Mouse (Mus musculus) embryonic facial prominence, embryonic 14.5 days (tissue): ENCODE measurements around the gene Ube2q1. TPM values are rescaled to one million over a fixed set of nuclear protein-coding genes. Genes with fewer than 3 reads are reported as not detected.

Source experiments
- ATAC-seq: fragments of 200-750 bp; cut with Nextera tagmentation; 2 replicates; pipeline ENCODE4 v1.8.0; 2017; ENCODE audit warnings: low read depth, moderate number of reproducible peaks, moderate TSS enrichment
- DNase-seq: peaks from one replicate; pipeline ENCODE4 v3.0.0-alpha.2; 2015; ENCODE audit warnings: low spot score
- H3K27ac ChIP-seq: fragments of 300-500 bp; sonication (generic); replicated peaks from 2 replicates; pipeline ENCODE4 v1.5.1; 2014; ENCODE audit warnings: low read depth, mild to moderate bottlenecking, low read length, moderate library complexity
- H3K27me3 ChIP-seq: fragments of 300-500 bp; sonication (generic); replicated peaks from 2 replicates; pipeline ENCODE4 v1.6.1; 2014; ENCODE audit warnings: low read length; ENCODE audit not compliant: control insufficient read depth, insufficient read depth
- H3K36me3 ChIP-seq: fragments of 300-500 bp; sonication (generic); 2 replicates; pipeline ENCODE4 v1.6.1; 2014; ENCODE audit warnings: low read length, mixed read lengths; ENCODE audit not compliant: control insufficient read depth, insufficient read depth
- H3K4me1 ChIP-seq: fragments of 300-500 bp; sonication (generic); 2 replicates; pipeline ENCODE4 v1.6.1; 2014; ENCODE audit warnings: antibody characterized with exemption, low read length; ENCODE audit not compliant: control insufficient read depth, insufficient read depth
- H3K4me2 ChIP-seq: fragments of 300-500 bp; sonication (generic); 2 replicates; pipeline ENCODE4 v1.6.1; 2014; ENCODE audit warnings: low read depth, mild to moderate bottlenecking, low read length, moderate library complexity, mixed read lengths
- H3K4me3 ChIP-seq: fragments of 300-500 bp; sonication (generic); 2 replicates; pipeline ENCODE4 v1.5.1; 2014; ENCODE audit warnings: low read depth, mild to moderate bottlenecking, low read length
- H3K9ac ChIP-seq: fragments of 300-500 bp; sonication (generic); 2 replicates; pipeline ENCODE4 v1.6.1; 2014; ENCODE audit warnings: low read depth, mild to moderate bottlenecking, low read length, moderate library complexity, mixed read lengths
- H3K9me3 ChIP-seq: fragments of 300-500 bp; sonication (generic); 2 replicates; pipeline ENCODE4 v1.6.1; 2016; ENCODE audit warnings: low read length; ENCODE audit not compliant: control insufficient read depth
- WGBS: fragments of 180-500 bp; shearing (Covaris S2); extraction: QIAGEN DNeasy Blood & Tissue Kit; methylation state at CpG from one replicate; pipeline ENCODE4 v1.1.7; 2014; 5-methylcytosine and 5-hydroxymethylcytosine counted together
- polyA plus RNA-seq: library from polyadenylated mRNA; unstranded; fragments of >200 nt; fragmentation: Nextera tagmentation; extraction: Ambion mirVana; gene quantifications from 2 replicates; pipeline ENCODE4 v1.2.1, GENCODE M21; 2014

Gene Ube2q1
- polyA plus RNA-seq, 1 experiment from 2014 or later = 20.4 TPM

GRCm38 (mm10) chr3:89757851-89758250, 15.6 kb upstream of the Ube2q1 start:
- Histone ChIP-seq H3K27ac (no peak overlapping the region), H3K36me3 (no peaks in the 10 kb centered on the region), H3K4me2 (no peak overlapping the region), H3K9me3 (no peaks in the 10 kb centered on the region), H3K9ac (no peak overlapping the region), H3K27me3 (no peaks in the 10 kb centered on the region), H3K4me1 (no peaks in the 10 kb centered on the region), H3K4me3 (no peak overlapping the region)
- ATAC-seq (no peak), DNase-seq (no peak)
- 85% methylated on average over 2 of the region's 2 CpGs for WGBS

- no peaks in the 10 kb centered on the region for H3K9me3 ChIP-seq
- H3K4me2 ChIP-seq = no peak overlapping the region
- no peak for DNase-seq
- no peak for ATAC-seq
- no peak overlapping the region for H3K4me3 ChIP-seq
- H3K27me3 ChIP-seq = 0 out of 2 replicates have a peak, but pooled peaks cover 3% of the 10 kb centered on the region
- no peak overlapping the region for H3K9ac ChIP-seq
- no peak overlapping the region for H3K27ac ChIP-seq
- WGBS = 86% methylated on average over 2 of the region's 3 CpGs
- no peaks in the 10 kb centered on the region for H3K4me1 ChIP-seq
- H3K36me3 ChIP-seq = no peaks in the 10 kb centered on the region
These were observed 13.6 kb upstream of the Ube2q1 start for GRCm38 (mm10) chr3:89759786-89760185.

- Histone ChIP-seq H3K9me3 (no peaks in the 10 kb centered on the region), H3K9ac (peak within 1 kb of the TSS; percentile 19; the same call in 1 of the 2 replicates), H3K27ac (no peak within 1 kb of the TSS), H3K4me3 (peak within 1 kb of the TSS; percentile 23), H3K4me2 (peak within 1 kb of the TSS; percentile 48), H3K27me3 (0 out of 2 replicates have a peak, but pooled peaks cover 3% of the 10 kb centered on the region), H3K4me1 (no peaks in the 10 kb centered on the region), H3K36me3 (no peaks in the 10 kb centered on the region)
- peak; percentile 90 for ATAC-seq
- WGBS = 0% methylated on average over 33 of the region's 36 CpGs
- DNase-seq = peak; percentile 81
These were observed 9.2 kb upstream of the Ube2q1 start, which contains the start of gene Chrnb2 for GRCm38 (mm10) chr3:89764119-89764724. Gene Chrnb2 (minus strand): TSS chr3:89764632.

GRCm38 (mm10) chr3:89769584-89769983, 3.8 kb upstream of the Ube2q1 start:
- 0 out of 2 replicates have a peak, but pooled peaks cover under 1% of the 10 kb centered on the region for H3K27me3 ChIP-seq
- ATAC-seq (no peak), DNase-seq (no peak)
- no peak overlapping the region for H3K27ac ChIP-seq
- no peak overlapping the region for H3K4me2 ChIP-seq
- no peaks in the 10 kb centered on the region for H3K36me3 ChIP-seq
- no peak overlapping the region for H3K9ac ChIP-seq
- H3K4me1 ChIP-seq = peaks cover 4% of the 10 kb centered on the region
- 71% methylated on average over 7 of the region's 7 CpGs for WGBS
- H3K9me3 ChIP-seq = no peaks in the 10 kb centered on the region
- no peak overlapping the region for H3K4me3 ChIP-seq

- WGBS = 46% methylated on average over 2 of the region's 2 CpGs
- Histone ChIP-seq H3K27me3 (no peaks in the 10 kb centered on the region), H3K4me3 (no peak overlapping the region), H3K9ac (no peak overlapping the region), H3K27ac (no peak overlapping the region), H3K4me1 (peaks cover 14% of the 10 kb centered on the region), H3K36me3 (0 out of 2 replicates have a peak, but pooled peaks cover 1% of the 10 kb centered on the region), H3K4me2 (no peak overlapping the region), H3K9me3 (no peaks in the 10 kb centered on the region)
- DNase-seq = no peak
- no peak for ATAC-seq
These were observed 2.9 kb upstream of the Ube2q1 start for GRCm38 (mm10) chr3:89770425-89771002.

GRCm38 (mm10) chr3:89772588-89772967, 838 bp upstream of the Ube2q1 start:
- H3K4me2 ChIP-seq = peak overlapping the region; percentile 83
- ATAC-seq (peak; percentile 77), DNase-seq (peak; percentile 86)
- H3K4me3 ChIP-seq = peak overlapping the region; percentile 98
- no peaks in the 10 kb centered on the region for H3K27me3 ChIP-seq
- WGBS = 0% methylated on average over 17 of the region's 17 CpGs
- H3K36me3 ChIP-seq = peaks cover 22% of the 10 kb centered on the region
- peak overlapping the region; percentile 95 for H3K27ac ChIP-seq
- no peaks in the 10 kb centered on the region for H3K9me3 ChIP-seq
- peak overlapping the region; percentile 99 for H3K9ac ChIP-seq
- H3K4me1 ChIP-seq = peaks cover 19% of the 10 kb centered on the region

- Histone ChIP-seq H3K27ac (peak overlapping the region; percentile 95), H3K9ac (peak overlapping the region; percentile 99), H3K4me1 (peaks cover 19% of the 10 kb centered on the region), H3K9me3 (no peaks in the 10 kb centered on the region), H3K36me3 (peaks cover 34% of the 10 kb centered on the region), H3K4me3 (peak overlapping the region; percentile 98), H3K4me2 (peak overlapping the region; percentile 83), H3K27me3 (no peaks in the 10 kb centered on the region)
- 0% methylated on average over 12 of the region's 37 CpGs for WGBS
- ATAC-seq = peak; percentile 20
- no peak for DNase-seq
These were observed 360 bp downstream of the Ube2q1 start for GRCm38 (mm10) chr3:89773740-89774211.

GRCm38 (mm10) chr3:89774236-89774960, 982 bp downstream of the Ube2q1 start:
- Histone ChIP-seq H3K4me1 (peaks cover 19% of the 10 kb centered on the region), H3K36me3 (peaks cover 40% of the 10 kb centered on the region), H3K9ac (peak overlapping the region; percentile 99), H3K27me3 (no peaks in the 10 kb centered on the region), H3K4me3 (peak overlapping the region; percentile 98), H3K4me2 (peak overlapping the region; percentile 83), H3K27ac (peak overlapping the region; percentile 95; the same call in 1 of the 2 replicates), H3K9me3 (no peaks in the 10 kb centered on the region)
- no peak for ATAC-seq
- DNase-seq = no peak
- WGBS = 44% methylated on average over 15 of the region's 15 CpGs
